Mouse (Mus musculus): Measurements from ENCODE around the gene Rnf128.
A peak's percentile ranks its signal among the peaks of the same experiment; 100 is the strongest.

Gene Rnf128

DNA sequence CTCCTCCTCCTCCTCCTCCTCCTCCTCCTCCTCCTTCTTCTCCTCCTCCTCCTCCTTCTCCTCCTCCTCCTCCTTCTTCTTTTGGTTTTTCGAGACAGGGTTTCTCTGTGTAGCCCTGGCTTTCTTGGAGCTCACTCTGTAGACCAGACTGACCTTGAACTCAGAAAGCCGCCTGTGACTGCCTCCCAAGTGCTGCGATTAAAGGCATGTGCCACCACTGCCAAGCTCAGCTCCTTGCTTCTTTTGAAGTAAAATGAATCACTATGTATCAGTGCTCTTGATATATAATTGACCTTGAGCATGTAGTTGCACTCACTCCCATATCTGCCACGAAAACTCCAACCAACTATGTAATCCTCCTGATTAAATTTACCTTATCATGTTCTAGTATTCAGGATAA is 59.0 kb downstream of the Rnf128 start:
- DNase-seq (ENCODE audit: low spot score in 2 of 2) = no peak

DNA sequence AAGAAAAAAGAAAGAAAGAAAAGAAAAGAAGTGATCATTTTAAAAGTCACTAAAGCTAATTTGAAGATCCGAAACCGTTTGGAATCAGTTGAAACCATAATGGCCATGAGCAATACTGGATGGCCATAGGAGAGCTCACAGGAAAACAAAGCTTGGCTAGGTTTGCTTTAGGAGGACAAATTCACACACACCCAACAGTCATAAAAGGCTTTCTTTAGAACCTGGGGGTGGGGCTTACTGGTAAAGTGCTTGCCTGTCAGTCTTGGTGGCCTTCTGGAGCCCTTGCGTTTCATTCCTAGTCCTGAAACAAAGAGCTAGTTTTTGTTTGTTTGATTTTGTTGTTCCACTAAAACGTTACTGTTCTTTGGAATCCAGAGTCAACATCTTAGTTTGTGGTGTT is 71.6 kb downstream of the Rnf128 start:
- DNase-seq (ENCODE audit: low spot score in 2 of 2) = no peak

DNA sequence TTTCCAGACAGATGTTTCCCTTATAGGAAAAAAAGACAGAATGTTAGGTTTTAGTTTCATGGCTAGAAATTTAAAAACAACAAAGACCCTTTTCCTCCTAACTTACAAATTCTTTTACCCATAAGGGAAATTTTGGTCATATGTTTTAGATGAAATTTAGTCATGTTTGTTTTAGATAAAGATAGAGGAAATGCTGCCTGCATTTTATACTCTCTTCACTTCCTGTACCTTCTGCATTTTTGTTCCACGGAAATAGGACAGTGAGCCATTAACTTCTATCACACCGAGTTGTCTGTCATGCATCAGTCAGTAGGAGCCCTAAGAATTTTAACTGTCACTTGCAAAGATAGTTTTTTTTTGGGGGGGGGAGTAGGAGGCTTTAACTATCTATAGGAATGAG is 76.6 kb downstream of the Rnf128 start:
- no peak for DNase-seq (ENCODE audit: low spot score in 2 of 2)

DNA sequence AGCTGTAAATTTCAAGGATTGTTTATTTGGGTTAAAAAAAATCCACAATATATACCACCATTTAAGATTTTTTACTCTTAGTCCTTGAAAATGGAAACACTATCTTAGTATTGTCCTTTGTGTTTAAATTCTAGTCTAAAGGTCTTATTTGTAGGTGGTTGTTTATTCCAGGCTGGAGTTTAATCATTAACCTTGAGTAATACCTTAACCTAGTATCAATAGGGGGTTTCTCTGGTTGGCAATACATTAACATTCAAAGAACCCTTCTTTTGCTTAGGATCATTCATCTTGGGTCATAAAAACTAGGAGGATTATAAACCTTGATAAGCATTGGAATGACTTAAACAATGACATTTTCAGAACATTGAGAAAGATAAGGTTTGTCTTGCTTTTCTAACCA is 77.3 kb downstream of the Rnf128 start:
- no peak for DNase-seq (ENCODE audit: low spot score in 2 of 2)

DNA sequence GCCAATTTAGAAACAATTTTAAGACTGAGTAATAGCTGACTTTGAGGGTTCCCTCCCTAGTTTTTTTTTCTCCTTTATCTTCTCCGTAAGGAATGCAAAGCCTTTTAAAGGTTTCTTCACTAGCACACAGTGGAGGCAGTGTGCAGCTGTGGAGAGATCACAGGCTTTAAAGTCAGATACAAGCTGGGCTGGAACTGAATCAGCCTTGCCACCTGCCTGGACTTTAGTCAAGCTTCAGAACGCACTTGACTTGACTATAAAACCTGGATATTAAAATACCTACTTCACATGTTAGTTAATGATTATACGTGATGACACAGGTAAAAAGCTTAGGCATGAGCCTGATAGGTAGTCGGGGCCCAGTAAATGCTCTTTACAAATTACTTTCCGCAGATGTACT is 89.1 kb downstream of the Rnf128 start:
- DNase-seq (ENCODE audit: low spot score in 2 of 2) = no peak

DNA sequence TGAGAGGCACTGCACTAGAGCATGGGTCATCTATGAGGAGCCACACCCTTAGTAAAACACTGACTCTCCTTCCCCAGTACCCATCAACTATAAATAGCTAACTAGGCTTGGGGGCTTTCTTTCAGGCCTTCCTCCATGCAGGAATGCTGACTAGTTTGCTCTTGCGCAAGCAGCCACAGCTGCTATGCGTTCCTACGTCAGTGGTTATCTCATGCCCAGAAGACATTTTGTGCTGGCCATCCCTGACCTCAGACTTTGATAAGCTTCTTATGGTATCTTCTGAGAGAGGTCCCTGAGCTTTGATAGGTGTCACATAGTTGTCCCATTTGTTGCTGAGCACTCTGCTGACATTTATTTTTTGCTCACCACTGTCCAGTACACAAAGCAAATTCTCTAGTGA is 90.2 kb downstream of the Rnf128 start:
- no peak for DNase-seq (ENCODE audit: low spot score in 2 of 2)

DNA sequence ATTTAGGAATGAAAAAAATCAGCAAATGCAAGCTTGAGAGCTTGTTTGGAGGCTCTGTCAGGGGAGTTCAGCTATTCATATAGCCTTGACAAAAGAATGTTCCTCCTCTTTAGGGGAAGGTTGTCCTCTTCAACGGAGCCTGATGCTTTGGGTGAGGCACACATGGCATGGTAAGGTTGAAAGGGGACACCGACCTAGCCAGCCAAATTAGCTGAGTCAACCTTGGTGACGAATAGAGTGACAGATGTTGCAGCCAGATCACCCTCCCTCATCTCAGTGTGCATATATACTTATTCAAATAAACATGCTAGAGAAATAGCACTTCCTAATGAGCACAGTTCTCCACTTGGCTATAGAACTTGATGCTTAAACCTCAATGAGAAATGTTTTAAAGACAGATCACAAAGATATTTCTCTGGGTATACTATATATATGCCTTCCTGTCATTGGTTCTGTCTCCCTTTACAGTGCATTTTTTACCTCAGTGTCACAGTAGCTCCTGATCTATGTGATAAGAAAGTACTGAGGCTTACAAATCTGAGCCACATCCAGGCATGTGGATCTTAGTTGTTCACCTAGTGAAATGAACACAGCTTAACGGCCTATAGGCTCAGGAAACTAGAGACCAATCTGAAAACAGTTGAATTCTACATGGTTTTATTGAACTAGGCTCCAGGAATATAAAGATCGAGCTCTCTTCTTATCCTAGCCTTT is 91.4 kb downstream of the Rnf128 start:
- no peak for DNase-seq (ENCODE audit: low spot score in 2 of 2)

DNA sequence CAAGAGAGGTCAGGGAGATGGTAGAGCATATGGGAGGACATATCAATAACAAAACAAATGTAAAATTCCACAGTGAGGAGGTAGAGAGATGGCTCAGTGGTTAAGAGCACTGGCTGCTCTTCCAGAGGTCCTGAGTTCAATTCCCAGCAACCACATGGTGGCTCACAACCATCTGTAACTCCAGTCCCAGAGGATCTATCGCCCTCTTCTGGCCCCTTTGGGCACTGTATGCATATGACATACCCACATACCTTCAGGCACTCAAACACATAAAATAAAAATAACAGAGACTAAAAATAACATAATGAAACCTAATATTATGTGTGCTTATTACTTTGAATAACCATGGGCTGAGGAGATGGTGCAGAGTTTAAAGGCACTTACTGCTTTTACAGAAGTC is 99.0 kb downstream of the Rnf128 start:
- no peak for DNase-seq (ENCODE audit: low spot score in 2 of 2)

DNA sequence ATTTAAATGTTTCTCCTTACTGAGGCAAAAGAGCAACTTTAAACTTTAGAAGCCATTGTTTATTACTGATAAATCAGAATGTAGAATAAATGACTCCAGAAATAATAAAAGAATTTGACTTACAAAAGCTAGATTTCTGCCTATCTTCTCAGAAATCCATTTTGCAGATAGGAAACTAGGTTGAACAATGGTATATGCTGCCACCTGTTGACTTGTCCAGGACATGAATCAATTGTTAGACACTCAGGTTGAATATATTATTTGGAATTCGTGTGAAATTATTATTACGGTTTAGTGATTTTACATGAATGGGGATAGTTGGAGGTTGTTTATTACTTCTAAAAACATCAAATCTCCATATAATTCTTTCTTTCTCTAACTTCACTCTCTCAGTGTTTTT is 102.7 kb downstream of the Rnf128 start:
- no peak for DNase-seq (ENCODE audit: low spot score in 2 of 2)

DNA sequence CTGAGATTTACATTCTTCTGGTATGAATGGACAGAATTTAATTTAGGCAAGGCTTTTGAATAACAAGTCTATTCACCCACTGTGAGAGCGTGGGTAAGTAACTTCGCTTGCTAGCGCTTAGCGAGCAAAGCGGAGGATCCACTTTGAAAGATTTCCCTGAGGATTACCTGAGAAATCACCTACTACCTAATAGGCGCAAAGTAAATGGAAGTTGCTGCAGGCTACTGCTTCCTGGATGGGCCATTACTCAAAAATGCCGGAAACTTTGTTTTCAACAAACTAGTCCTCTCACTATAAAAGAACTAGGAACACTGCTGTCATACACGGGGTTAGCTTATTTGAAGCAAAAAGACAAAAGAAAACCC is 121.3 kb downstream of the Rnf128 start:
- DNase-seq (ENCODE audit: low spot score in 2 of 2) = no peak

DNA sequence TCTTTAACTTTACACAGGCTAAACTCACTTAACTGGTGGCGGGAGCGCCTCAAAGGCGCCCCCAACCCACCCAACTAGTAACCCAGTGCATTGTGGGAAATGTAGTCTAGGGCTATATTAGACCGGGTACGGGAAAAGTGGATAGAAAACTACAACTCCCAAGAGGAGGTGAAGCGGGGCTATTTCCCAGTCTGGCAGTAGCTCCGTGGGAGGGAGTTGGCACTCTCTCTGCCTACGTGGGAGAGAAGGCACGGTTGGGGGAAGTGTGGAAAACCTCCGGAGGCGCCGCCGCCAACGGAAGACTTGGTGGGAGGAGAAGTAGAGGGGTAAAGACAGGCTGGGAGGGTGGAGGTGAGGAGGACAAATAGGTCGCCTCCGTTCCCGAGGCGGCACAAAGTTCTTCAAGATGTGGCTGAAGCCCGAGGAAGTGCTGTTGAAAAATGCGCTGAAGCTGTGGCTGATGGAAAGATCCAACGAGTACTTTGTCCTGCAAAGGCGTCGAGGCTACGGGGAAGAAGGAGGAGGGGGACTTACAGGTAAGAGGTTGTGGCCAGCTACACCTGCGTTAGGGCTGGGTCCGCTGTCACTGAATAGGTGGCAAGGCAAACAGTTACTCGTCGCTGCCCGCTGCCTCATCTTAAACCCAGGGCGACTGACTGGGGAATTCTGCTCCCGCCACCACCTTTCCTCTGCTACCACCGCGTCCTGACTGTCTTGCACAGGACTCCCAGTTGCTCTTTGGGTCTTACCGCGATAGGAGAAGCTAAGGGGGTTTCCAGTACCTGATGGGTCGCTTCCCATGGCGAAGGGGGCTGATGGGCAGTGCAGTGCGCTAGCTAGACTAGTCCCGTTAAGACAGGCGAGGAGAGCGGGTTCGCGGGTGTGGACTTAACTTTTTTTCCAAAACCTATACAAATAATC is 121.9 kb downstream of the Rnf128 start, which contains the start of gene Tbc1d8b:
Gene Tbc1d8b (plus strand): TSS at position 222 of the 921 bp plus-strand sequence.
- DNase-seq (ENCODE audit: low spot score in 2 of 2) = peak in 1 of 2 experiments; percentile 43

DNA sequence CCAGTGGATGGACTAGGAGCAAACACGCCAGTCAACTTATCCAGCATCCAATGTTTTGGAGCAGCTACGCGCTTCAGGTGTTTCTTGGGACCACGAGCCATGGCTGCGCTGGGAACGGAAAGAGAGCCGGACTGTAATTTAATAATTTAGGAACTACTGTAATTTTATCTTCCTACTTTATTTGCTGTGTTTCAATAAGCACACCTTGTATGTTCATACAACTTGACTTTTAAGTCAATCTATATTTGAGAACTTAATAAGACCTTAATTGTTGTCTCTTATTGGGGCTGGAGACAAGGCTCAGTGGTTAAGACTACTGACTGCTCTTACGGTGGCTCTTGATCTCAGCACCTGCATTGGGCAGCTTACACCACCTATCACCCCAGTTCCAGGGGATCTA is 151.3 kb downstream of the Rnf128 start, which contains the start of gene Gm15013:
Gene Gm15013 (minus strand): TSS at position 101 of the 400 bp plus-strand sequence.
- DNase-seq (ENCODE audit: low spot score in 2 of 2) = no peak

DNA sequence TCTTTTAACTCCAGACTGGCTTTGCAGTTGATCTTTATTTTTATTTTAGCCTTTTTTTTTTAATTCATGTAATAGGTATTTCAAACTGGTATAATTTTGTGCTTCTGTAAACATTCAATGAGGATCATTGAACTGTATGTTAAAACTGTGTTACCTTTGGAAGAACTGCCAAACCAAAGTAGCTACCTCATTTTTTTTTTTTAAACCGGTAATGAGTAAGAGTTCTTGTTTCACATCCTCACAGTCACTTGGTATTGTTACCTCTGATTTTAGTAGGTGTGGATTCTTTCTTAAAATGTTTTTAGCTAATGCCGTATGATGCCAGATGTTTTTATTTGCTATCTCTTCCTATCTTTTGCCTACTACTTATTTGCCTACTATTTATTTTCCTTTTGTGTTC is 159.2 kb downstream of the Rnf128 start:
- DNase-seq (ENCODE audit: low spot score in 2 of 2) = no peak
